Mouse (Mus musculus) left cerebral cortex, postnatal 25 days (tissue): ENCODE data around the gene Zkscan5. TPM values are rescaled to one million over a fixed set of nuclear protein-coding genes. Genes with fewer than 3 reads are reported as not detected.
"Not testable (repeated sequence)": the region's sequence is repeated elsewhere in the genome, so short reads cannot be mapped to it uniquely, and the experiment has no call there.

Source experiments
- DNase-seq, 2 experiments: peaks; one replicate each; pipeline ENCODE4 v3.0.0; 2022; ENCODE audit warnings: low spot score in 2 of 2, mixed read lengths in 1 of 2
- intact Hi-C: fragments of 180-260 bp; cut with DNase I; formaldehyde crosslinking; loops from one replicate; pipeline ENCODE4 v1.15.1; 2025
- total RNA-seq, 2 experiments: library from RNA; stranded (reverse); gene quantifications; 2 replicates each; pipeline ENCODE4 v1.2.3; 2021

The Zkscan5 gene
- total RNA-seq, 2 experiments from 2014 or later = 10.2 to 11.7 TPM

DNA sequence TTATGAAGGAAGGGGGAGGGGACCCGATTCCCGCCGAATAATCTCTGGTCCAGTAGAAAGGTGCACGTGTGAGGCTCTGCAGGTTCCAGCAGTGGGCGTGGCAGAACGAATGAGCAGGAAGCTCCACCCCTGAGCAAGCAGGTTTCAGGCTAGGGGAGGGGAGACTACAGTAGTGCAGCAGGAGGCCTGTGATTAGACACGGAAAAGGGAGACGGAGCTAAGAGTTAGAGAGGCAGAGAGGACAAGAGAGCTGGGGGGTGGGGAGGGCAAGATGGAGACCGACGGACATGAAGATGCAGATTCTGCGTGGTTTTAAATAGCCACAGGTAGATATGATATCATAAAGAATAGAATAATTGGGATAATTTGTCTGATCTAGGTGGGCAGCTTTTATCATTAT lies 4.0 kb downstream of the Zkscan5 start:
- DNase-seq, intact Hi-C loops: not testable (repeated sequence)

DNA sequence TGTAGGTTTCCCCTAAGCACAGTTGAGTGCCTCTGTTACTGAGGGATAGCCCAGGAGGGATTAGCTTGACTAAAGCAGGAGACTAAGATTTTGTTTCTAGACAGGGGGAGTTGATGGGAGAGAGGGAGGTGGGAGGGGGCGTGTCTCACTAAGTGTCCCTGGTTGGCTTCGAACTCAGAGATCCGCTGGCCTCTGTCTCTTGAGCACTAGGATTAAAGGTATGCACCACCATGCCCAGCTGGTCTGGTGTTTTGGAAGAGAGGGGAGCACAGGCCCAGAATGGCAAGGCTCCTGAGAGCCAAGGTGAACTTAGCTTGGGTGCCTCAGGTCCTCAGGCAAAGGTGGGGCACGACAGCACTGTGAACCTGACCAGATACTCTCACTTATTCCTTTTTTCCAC lies 7.0 kb downstream of the Zkscan5 start:
- intact Hi-C loops = no loop called here
- no peak for DNase-seq

DNA sequence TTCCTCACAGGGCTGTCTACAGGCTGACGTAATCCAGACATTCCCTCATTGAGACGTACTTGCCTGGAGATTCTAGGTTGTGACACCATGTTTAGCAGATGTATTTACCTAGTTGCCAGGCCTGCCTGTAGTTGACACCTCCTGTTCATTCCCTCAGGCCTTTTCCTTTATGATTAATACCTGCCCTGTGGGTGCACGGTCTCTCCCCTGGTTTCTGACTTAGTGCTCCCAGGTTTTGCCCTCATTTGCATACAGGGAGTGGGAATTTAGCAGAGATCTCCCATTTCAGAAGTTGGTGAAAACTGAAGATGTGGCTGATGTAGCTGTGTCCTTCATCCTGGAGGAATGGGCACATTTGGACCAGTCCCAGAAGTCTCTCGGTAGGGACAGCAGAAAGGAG lies 7.9 kb downstream of the Zkscan5 start:
- DNase-seq = no peak
- intact Hi-C loops = no loop called here

DNA sequence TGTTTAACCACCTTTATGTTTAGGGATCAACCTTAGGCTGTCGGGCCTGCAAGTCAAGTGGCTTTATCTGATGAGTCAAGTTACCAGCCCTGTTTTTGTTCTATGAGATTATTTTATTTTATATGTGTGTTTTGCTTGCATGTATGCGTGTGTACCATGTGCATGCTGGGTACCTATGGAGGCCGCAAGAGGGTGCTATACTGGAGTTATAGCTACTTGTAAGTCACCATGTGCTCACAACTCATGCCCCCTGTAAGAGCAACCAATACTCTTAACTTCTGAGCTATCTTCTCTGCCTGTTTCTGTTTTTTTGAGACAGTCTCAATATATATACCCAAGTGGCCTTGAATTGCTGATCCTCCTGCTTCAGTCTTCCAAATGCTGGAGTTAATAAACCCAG lies 9.1 kb downstream of the Zkscan5 start:
- no peak for DNase-seq

DNA sequence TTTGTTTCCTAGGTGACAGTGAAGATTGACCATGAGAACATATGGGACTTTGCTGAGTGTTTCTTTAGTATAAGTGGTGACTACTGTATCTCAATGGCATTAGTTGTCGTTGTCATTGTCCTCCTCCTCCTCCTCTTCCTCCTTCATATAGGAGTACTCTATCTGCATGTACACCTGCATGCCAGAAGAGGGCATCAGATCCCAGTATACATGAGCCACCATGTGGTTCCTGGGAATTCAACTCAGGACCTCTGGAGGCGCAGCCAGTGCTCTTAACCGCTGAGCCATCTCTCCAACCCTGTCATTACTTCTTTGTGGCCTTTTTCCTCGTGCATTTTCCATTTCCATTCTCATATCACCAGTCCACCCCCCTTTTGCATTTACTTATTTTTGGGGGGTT lies 10.3 kb downstream of the Zkscan5 start:
- intact Hi-C loops = no loop called here
- no peak for DNase-seq

More for the DNA sequence above, 9.1 kb downstream of the Zkscan5 start:
- intact Hi-C loops = no loop called here

DNA sequence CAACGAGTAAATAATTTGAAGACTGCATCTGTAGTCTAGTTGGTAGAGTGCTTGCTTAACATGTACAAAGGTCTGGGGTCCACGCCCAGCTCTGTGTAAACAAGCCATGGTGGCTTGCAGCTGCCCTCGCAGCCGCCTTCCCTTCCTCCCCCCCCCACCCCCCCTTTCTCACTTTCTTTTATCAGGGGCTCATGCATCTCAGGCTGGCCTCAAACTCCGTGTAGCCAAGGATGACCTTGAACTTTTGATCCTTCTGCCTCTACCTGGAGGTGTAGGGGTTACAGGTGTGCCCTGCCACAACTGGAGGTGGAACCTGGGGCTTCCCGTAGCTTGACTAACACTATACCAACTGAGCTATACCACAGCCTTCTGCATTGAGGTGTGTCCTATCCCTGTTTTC lies 13.4 kb downstream of the Zkscan5 start:
- DNase-seq = no peak
- intact Hi-C loops = no loop called here

DNA sequence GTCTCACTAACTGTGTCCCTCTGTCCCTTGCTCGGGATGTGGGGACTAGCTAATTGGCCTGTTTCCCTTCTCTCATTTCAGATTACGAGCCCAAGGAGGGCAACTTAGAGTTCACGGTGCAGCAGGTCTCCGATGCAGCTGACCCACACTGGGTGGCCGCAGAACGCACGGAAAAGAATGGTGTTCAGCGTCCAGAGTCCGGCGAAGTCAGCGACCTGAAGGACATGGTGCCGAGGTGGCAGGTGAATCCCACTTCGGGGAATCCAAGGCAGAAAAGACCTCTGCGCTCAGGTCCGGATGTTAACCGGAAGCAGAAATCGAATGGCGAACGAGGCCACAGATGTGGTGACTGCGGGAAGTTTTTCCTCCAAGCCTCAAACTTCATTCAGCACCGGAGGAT lies 13.8 kb downstream of the Zkscan5 start:
- DNase-seq = no peak
- intact Hi-C loops = no loop called here

DNA sequence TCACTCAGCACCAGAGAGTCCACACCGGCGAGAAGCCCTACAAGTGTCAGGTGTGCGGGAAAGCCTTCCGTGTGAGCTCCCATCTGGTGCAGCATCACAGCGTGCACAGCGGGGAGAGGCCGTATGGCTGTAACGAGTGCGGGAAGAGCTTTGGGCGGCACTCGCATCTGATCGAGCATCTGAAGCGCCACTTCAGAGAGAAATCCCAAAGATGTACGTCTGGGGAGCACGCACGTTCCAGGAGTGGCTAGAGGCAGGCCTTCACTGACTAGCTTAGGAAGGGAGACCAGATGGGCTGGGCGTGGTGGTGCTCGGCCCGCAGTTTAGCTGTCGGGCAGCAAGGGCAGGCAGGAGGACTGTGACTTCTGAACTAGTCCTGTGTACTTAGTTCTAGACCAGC lies 14.3 kb downstream of the Zkscan5 start:
- no peak for DNase-seq
- intact Hi-C loops = no loop called here

DNA sequence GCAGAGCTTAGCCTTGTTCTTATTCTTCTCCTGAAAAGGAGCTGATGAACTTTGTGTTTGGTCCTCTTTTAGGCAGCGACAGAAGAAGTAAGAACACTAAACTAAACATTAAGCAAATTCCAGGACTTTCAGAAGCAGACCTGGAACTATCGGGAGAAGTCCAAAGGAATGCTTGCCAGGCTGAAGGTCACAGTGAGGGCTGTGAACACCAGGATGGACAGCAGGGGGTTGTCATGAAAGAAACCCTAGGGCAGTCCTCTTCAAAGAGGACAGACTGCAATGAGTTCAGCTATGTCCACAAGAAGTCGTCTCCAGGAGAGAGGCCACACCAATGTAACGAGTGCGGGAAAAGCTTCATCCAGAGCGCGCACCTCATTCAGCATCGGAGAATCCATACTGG lies 15.6 kb downstream of the Zkscan5 start:
- intact Hi-C loops = no loop called here
- no peak for DNase-seq

DNA sequence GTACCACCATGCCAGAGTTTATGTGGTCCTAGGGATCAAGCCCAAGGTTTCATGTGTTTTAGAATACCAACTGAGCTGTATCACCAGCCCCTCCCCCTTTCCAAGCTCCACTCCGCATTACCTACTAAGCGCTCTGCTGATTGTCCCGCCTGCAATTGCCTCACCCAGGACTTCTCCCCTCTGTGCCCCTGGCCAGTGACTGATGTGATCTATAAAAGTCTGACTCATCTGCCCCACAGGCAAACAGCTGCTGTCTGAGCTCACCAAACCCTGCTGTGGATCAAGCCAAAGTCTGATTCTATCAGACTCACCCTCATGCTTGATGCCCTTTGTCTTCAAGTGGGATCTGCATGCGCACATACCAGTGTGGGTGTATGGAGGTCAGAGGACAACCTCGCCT lies 18.5 kb downstream of the Zkscan5 start:
- DNase-seq = no peak
- intact Hi-C loops = no loop called here

DNA sequence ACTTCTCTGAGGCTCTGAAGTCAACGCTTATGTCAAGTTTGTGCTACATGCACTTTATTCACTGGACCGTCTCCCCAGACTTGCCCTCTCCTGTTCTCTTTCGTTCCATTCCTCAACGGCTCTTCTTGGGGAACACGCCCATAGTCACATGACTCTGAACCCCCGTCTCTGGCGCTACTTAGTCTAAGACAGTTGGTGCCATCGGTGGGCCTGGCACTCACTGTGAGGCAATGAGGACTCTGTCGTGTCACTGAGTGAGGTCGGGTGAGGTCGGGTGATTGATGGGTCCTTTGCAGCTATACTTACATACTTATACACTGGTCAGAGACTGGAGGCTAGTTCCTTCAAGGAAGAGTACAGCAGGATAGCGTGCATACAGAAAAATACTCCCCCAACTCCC lies 19.0 kb downstream of the Zkscan5 start:
- intact Hi-C loops = no loop called here
- no peak for DNase-seq

DNA sequence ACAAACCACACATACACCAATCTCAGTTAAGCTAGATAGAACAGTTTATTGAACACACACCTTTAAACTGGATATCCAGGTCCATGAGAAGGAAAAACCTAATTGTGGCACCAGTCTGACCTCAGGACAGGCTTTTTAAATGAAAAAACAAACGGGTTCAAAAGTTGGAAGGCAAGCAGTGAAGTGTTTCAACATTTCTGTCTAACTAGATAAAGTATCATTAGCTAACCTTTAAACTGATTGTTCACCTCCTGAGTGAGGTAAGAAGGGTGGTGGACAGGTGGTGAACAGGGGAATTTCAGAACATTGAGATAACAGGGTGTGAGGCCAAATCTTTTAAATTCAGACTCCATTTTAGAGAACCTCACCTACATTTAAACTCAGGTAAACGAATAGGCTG lies 22.1 kb downstream of the Zkscan5 start:
- no peak for DNase-seq
- intact Hi-C loops = no loop called here

DNA sequence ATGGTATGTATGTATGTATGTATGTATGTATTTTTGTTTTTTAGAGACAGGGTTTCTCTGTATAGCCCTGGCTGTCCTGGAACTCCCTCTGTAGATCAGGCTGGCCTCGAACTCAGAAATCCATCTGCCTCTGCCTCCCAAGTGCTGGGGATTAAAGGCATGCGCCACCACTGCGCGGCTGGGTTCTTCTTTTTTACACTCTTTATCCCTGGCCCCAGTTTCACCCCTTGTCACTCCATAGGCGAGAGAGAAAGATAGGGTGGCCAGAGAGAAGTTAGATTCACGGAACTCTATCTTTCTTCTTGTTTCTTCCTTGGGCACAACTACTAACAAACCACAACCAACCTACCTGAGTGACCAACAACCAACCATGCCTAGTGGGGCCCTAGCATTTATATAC lies 24.9 kb downstream of the Zkscan5 start:
- intact Hi-C loops = not testable (repeated sequence)

DNA sequence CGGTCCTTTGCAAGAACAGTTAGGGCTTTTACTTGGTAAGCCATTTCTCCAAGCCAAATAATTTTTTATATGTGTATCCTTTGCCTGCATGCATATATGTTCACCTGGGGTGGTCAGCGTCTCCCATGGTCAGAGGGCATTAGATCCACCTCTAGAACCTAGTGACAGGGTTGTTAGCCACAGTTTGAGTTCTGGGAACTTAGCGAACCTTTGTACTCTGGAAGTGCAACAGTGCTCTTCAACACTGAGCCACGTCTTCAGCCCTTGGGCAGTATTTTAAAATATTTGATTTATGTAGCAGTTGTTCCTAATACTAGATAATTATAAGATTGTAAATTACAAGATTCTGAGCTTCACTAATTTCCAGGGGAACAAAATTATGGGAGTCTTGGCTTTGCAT lies 26.3 kb downstream of the Zkscan5 start:
- DNase-seq = no peak
- intact Hi-C loops = loop anchor here (1.0 to 5.0 kb wide), 4 partner anchors 26 to 137 kb away; partner anchors contain the start of genes Zkscan5 and Zscan25

More for the DNA sequence above, 24.9 kb downstream of the Zkscan5 start:
- not testable (repeated sequence) for DNase-seq

DNA sequence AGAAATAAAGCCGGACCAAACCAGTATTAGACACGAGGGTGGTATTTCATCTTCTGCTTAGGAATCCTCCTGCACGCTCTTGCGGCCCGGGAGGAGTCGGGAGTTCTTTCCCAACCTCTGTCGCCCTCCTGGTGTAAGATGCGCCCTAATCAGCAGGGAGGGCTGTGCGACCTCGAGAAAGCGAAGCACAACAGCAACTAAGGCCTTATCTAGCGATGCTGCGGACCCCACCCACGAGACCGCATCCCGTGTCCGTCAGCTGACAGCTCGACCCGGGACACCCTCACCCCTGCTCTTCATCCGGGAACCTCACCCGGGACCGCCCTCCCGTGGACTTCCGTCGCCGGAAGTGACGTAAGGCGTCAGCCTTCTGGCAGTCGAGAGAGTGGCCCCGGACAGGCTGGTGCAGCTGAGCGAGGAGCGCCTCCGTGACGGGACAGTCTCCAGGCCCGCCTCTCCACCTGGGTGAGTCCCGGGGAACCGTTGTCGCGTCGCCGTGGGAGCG lies 27.1 kb downstream of the Zkscan5 start, which contains the start of gene Zfp655:
Gene Zfp655 (plus strand): TSS at position 349 of the 505 bp plus-strand sequence.
- DNase-seq = peak; percentile 98
- intact Hi-C loops = loop anchor here (1.0 to 5.0 kb wide), 4 partner anchors 27 to 136 kb away; partner anchors contain the start of genes Zkscan5 and Zscan25

DNA sequence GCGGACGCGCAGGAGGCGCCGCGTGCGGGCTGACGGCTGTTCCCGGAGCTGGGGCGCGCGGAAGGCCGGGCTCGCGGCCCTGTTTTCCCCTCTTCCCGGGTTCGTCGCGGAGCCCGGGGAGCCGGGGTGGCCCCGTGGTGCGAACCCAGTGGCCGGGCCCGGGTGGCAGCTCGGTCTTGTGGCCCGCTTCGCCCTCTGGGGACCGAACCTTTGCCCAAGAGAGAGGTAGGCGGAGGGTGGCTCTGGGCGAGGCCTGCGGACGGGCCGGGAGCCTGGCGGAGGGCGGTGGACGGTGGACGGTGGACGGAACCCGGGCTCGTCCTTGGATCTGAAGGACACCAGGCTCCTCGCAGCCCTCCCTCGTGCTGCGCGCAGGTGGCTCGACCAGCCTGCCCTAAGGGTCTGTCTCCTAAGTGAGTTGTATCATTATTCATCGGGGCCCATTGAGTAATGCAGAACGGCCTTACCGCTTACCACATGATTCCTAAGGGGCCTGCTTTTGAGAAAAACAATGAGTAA lies 27.6 kb downstream of the Zkscan5 start:
- intact Hi-C loops = loop anchor here (1.0 to 5.0 kb wide), 4 partner anchors 27 to 135 kb away; partner anchors contain the start of genes Zkscan5 and Zscan25
- DNase-seq = no peak

DNA sequence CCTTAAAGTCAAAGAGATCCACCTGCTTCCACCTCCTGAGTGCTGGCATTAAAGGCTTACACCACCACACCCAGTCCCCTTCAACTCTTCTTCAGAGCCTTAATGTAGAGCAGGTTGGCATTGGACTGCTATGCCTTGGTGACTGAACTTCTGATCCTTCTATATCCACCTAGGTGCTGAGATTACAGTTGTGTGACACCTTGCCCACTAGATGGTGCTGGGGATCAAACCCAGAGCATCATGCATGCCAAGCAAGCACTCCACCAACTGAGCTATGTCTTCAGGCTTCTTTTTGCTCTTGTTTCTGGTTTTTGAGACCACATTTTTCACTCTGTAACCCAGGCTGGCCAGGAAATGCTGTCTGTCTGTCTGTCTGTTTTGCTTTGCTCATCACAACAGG lies 30.3 kb downstream of the Zkscan5 start:
- intact Hi-C loops = loop anchor here (5.0 kb wide), 2 partner anchors 48 to 133 kb away; partner anchors contain the start of gene Zscan25
- peak; percentile 13 to 35 for DNase-seq

DNA sequence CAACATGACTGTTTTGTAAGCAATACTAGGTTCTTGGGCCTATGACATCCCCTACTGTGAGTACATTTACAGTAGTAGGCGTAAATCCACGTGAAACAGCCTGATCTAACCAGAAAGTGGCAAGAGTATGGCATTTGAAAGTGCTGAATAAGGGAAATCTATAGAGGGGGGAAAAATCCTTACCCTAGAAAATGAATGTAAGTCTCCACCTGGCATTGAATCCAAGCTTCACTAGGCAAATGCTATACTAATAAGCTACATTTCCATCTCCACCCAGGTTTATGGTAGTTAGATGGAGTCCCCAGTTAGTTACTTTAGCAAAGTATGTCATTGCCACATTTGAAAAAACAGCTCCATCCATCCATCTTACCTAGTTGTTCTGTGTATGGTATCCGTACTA lies 45.2 kb downstream of the Zkscan5 start:
- intact Hi-C loops = no loop called here
- no peak for DNase-seq
